Mouse (Mus musculus): ENCODE data around the gene Tecpr1.

The Tecpr1 gene

GRCm38 (mm10) chr5:144256888-144257287 lies 33.5 kb upstream of the Tecpr1 start:
- no peaks in the 10 kb centered on the region for H3K27me3 ChIP-seq (ENCODE audit: control insufficient read depth, insufficient read depth, low read length, poor library complexity, severe bottlenecking)
- DNase-seq (ENCODE audit: low read depth, low spot score) = no peak
- no peaks in the 10 kb centered on the region; the same call in 1 of the 2 replicates for H3K36me3 ChIP-seq (ENCODE audit: control insufficient read depth, insufficient read depth, low read length, poor library complexity, severe bottlenecking)

GRCm38 (mm10) chr5:144256541-144256870 lies 33.1 kb upstream of the Tecpr1 start:
- H3K27me3 ChIP-seq (ENCODE audit: control insufficient read depth, insufficient read depth, low read length, poor library complexity, severe bottlenecking) = no peaks in the 10 kb centered on the region
- DNase-seq (ENCODE audit: low read depth, low spot score) = no peak

GRCm38 (mm10) chr5:144255632-144256540 lies 32.5 kb upstream of the Tecpr1 start:
- peak; percentile 74 for DNase-seq (ENCODE audit: low read depth, low spot score)
- Histone ChIP-seq H3K36me3 (ENCODE audit: control insufficient read depth, insufficient read depth, low read length, poor library complexity, severe bottlenecking) (no peaks in the 10 kb centered on the region; the same call in 1 of the 2 replicates), H3K27me3 (ENCODE audit: control insufficient read depth, insufficient read depth, low read length, poor library complexity, severe bottlenecking) (no peaks in the 10 kb centered on the region)

More at GRCm38 (mm10) chr5:144256541-144256870, 33.1 kb upstream of the Tecpr1 start:
- no peaks in the 10 kb centered on the region; the same call in 1 of the 2 replicates for H3K36me3 ChIP-seq (ENCODE audit: control insufficient read depth, insufficient read depth, low read length, poor library complexity, severe bottlenecking)

GRCm38 (mm10) chr5:144254811-144255631 lies 31.6 kb upstream of the Tecpr1 start:
- no peaks in the 10 kb centered on the region for H3K36me3 ChIP-seq (ENCODE audit: control insufficient read depth, insufficient read depth, low read length, poor library complexity, severe bottlenecking)
- peak; percentile 92 for DNase-seq (ENCODE audit: low read depth, low spot score)
- no peaks in the 10 kb centered on the region for H3K27me3 ChIP-seq (ENCODE audit: control insufficient read depth, insufficient read depth, low read length, poor library complexity, severe bottlenecking)

- no peaks in the 10 kb centered on the region for H3K36me3 ChIP-seq (ENCODE audit: control insufficient read depth, insufficient read depth, low read length, poor library complexity, severe bottlenecking)
- no peaks in the 10 kb centered on the region for H3K27me3 ChIP-seq (ENCODE audit: control insufficient read depth, insufficient read depth, low read length, poor library complexity, severe bottlenecking)
- peak; percentile 71 for DNase-seq (ENCODE audit: low read depth, low spot score)
These were observed 30.9 kb upstream of the Tecpr1 start for GRCm38 (mm10) chr5:144254122-144254810.

- Histone ChIP-seq H3K27me3 (ENCODE audit: control insufficient read depth, insufficient read depth, low read length, poor library complexity, severe bottlenecking) (no peaks in the 10 kb centered on the region), H3K36me3 (ENCODE audit: control insufficient read depth, insufficient read depth, low read length, poor library complexity, severe bottlenecking) (no peaks in the 10 kb centered on the region)
- peak; percentile 60 for DNase-seq (ENCODE audit: low read depth, low spot score)
These were observed 29.8 kb upstream of the Tecpr1 start for GRCm38 (mm10) chr5:144253212-144253611.

GRCm38 (mm10) chr5:144251876-144252577 lies 28.6 kb upstream of the Tecpr1 start:
- peak; percentile 57 for DNase-seq (ENCODE audit: low read depth, low spot score)
- H3K27me3 ChIP-seq (ENCODE audit: control insufficient read depth, insufficient read depth, low read length, poor library complexity, severe bottlenecking) = no peaks in the 10 kb centered on the region
- H3K36me3 ChIP-seq (ENCODE audit: control insufficient read depth, insufficient read depth, low read length, poor library complexity, severe bottlenecking) = no peaks in the 10 kb centered on the region

GRCm38 (mm10) chr5:144249871-144250270 lies 26.5 kb upstream of the Tecpr1 start:
- DNase-seq (ENCODE audit: low read depth, low spot score) = peak; percentile 43
- no peaks in the 10 kb centered on the region for H3K27me3 ChIP-seq (ENCODE audit: control insufficient read depth, insufficient read depth, low read length, poor library complexity, severe bottlenecking)
- no peaks in the 10 kb centered on the region for H3K36me3 ChIP-seq (ENCODE audit: control insufficient read depth, insufficient read depth, low read length, poor library complexity, severe bottlenecking)

GRCm38 (mm10) chr5:144247906-144248585 lies 24.6 kb upstream of the Tecpr1 start:
- no peak for DNase-seq (ENCODE audit: low read depth, low spot score)
- Histone ChIP-seq H3K36me3 (ENCODE audit: control insufficient read depth, insufficient read depth, low read length, poor library complexity, severe bottlenecking) (no peaks in the 10 kb centered on the region), H3K27me3 (ENCODE audit: control insufficient read depth, insufficient read depth, low read length, poor library complexity, severe bottlenecking) (no peaks in the 10 kb centered on the region)

GRCm38 (mm10) chr5:144247307-144247706 lies 23.9 kb upstream of the Tecpr1 start:
- no peaks in the 10 kb centered on the region for H3K36me3 ChIP-seq (ENCODE audit: control insufficient read depth, insufficient read depth, low read length, poor library complexity, severe bottlenecking)
- no peaks in the 10 kb centered on the region for H3K27me3 ChIP-seq (ENCODE audit: control insufficient read depth, insufficient read depth, low read length, poor library complexity, severe bottlenecking)
- DNase-seq (ENCODE audit: low read depth, low spot score) = no peak

GRCm38 (mm10) chr5:144246669-144247068 lies 23.3 kb upstream of the Tecpr1 start:
- no peaks in the 10 kb centered on the region for H3K27me3 ChIP-seq (ENCODE audit: control insufficient read depth, insufficient read depth, low read length, poor library complexity, severe bottlenecking)
- no peaks in the 10 kb centered on the region for H3K36me3 ChIP-seq (ENCODE audit: control insufficient read depth, insufficient read depth, low read length, poor library complexity, severe bottlenecking)
- no peak for DNase-seq (ENCODE audit: low read depth, low spot score)

- no peak for DNase-seq (ENCODE audit: low read depth, low spot score)
- Histone ChIP-seq H3K36me3 (ENCODE audit: control insufficient read depth, insufficient read depth, low read length, poor library complexity, severe bottlenecking) (no peaks in the 10 kb centered on the region), H3K27me3 (ENCODE audit: control insufficient read depth, insufficient read depth, low read length, poor library complexity, severe bottlenecking) (no peaks in the 10 kb centered on the region)
These were observed 22.2 kb upstream of the Tecpr1 start for GRCm38 (mm10) chr5:144245592-144245991.

- Histone ChIP-seq H3K27me3 (ENCODE audit: control insufficient read depth, insufficient read depth, low read length, poor library complexity, severe bottlenecking) (no peaks in the 10 kb centered on the region), H3K36me3 (ENCODE audit: control insufficient read depth, insufficient read depth, low read length, poor library complexity, severe bottlenecking) (no peaks in the 10 kb centered on the region)
These were observed 20.6 kb upstream of the Tecpr1 start, which contains the start of gene Bri3 for GRCm38 (mm10) chr5:144243901-144244487. Bri3 (plus strand) TSS chr5:144244437.

More at GRCm38 (mm10) chr5:144243901-144244487, 20.6 kb upstream of the Tecpr1 start, which contains the start of gene Bri3:
- DNase-seq (ENCODE audit: low read depth, low spot score) = no peak

All from splenic B cell, adult 2 months (primary cell).